Mouse (Mus musculus): ENCODE measurements around the gene 1520401A03Rik. TPM values are rescaled to one million over a fixed set of nuclear protein-coding genes. Genes with fewer than 3 reads are reported as not detected.

The 1520401A03Rik gene
- total RNA-seq, 2 experiments from 2014 or later: not detected

DNA sequence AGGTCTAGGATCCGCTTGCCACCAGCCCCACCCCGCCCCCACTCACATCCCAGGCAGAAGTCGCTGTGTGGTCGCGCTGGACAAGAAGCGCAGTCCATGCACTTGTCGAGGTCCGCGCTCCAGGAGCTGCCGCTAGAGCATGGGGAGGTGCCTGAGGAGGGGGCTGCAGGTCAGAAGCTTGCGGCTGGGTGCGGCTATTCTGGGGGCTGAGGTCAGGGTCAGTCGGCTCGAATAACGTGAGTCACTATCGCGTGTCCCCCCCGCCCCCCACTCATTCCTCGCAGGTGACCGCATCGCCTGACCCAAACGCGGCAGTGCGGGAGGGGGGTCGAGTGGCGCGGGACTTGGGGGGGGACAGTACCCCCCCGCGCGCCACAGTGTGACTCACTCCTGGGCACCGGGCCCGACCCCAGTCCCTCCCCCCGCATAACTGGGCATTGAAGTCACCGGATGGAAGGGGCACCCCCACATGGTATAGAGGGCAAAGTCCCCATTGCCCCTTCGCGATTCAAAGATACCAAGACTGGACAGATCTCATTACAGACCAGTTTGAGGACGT is 46.0 kb downstream of the 1520401A03Rik start:
- peak; percentile 29 for DNase-seq (ENCODE audit: low spot score)
- intact Hi-C loops (cut with DNase I): loop anchor here (1.0 kb wide), 1 partner anchor 23 kb away; no protein-coding TSS in a partner anchor

DNA sequence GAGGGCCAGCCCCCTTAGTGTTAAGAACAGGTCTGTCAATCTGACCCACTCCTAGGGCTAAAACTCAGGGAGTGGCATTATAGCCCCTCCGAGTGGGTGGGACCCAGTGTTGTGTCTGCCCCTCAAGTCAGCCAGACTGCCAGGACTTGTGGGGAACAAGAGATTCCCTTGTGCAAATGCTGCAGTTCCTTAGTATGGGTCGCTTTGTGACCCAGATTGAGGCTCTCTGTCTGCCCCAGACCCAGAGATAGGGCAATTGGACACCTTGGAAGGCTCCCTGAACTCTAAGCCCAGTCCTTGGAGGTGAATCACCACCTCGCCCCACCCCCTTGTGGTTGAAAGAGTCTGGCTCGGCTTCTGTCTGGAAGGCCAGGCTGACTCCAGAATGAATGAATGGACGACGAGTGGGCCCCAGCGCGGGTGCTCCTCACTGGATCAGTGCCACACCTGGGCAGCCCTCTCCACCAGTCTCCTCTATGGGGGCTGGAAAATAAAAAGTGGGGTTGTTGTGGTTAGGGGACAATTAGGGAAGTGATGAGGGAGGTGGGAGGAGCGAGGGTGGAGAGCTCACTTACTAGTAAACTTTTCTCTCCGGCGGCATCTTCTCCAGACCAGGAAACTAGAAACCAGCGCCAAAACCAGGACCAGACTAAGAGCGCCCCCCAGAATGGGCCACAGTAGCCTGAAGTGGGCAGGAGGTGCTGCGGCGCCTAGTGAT is 46.9 kb downstream of the 1520401A03Rik start:
- intact Hi-C loops (cut with DNase I): no loop called here
- DNase-seq (ENCODE audit: low spot score): peak; percentile 45

DNA sequence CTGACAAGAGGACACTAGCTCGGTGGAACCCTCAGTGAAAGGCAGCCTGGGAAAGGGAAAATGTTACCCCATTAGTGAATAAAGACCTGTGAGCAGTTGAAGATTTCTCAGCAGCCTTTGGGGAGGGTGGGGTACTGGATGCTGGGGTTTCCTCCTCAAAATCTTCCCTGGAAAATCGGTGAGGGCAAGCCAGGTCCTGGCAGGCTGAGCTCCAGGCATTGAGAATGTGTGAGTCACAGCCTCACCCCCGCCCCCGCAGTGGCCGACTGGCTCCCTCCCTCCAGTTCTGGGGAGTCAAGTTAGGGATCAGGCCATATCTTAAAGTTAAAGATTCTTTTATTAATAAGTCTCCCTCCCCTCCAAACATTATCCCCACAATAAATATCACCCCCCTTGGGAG is 47.5 kb downstream of the 1520401A03Rik start:
- peak; percentile 61 for DNase-seq (ENCODE audit: low spot score)
- intact Hi-C loops (cut with DNase I): no loop called here

DNA sequence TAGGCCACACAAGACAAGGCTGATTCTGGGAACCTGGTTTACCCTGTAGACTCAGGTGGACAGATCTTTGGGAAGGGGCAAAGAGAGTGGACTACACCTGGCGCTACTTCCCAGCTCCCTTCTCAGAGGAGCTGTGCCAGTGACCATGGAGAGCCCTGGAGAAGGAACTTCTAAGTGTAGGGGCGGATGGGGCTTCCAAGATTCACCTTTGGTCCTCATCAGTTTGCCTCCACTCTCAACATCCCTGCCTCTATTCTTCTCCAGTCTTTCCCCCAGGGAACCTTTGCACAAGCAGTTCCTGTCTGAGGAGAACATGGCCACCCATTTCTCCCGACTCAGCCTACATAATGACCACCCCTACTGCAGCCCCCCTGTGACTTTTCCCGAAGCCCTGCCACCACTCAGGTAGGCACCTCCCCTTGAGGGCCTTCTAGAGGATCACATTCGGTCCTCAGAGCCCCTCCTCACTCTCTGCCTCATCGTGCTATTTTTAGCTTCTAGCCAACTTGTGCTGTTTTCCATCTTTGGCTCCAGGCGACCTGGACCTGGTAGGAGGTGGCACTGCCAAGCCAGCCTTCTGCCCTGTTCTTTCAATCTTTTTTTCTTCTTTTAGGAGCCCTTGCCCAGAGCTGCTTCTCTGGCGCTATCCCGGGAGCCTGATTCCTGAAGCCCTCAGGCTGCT is 48.2 kb downstream of the 1520401A03Rik start:
- DNase-seq (ENCODE audit: low spot score): no peak

DNA sequence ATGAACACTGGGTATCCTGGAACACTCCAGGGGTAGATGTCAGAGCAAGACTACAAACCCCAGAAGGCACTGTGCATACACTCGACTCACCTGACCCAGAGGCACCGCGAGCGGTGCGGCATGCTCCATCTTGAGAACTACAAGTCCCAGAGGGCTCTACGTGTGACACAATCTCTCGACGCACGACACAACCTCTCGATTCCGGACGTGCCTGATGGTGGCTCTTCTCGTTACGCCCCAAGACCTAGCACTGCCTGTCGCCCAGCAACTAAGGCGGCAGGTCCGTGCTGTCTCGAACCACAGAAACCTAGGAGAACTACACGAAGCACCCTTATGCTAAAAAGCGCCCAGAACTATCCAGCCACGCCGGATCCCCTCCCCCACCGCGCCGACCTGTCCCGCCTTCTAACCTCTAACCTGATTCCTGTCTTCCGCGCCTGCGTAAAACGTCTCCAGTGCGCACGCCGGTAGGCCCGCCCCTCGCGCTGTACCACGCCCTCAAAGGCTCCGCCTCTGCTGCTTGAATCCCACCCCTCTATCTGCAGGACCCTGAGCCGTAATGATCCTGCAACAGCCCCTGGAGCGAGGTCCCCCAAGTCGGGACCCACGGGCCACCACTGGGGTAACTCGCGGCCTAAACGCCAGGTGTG is 49.0 kb downstream of the 1520401A03Rik start, which contains the start of the genes Hcfc1r1 and Thoc6:
TSS of gene Hcfc1r1 (plus strand) at position 173 of the 650 bp plus-strand sequence.
TSS of gene Thoc6 (minus strand) at position 459 of the 650 bp plus-strand sequence.
- intact Hi-C loops (cut with DNase I): loop anchor here (5.0 kb wide), 1 partner anchor 111 kb away; the partner anchor contains the start of gene Zfp213
- DNase-seq (ENCODE audit: low spot score): peak; percentile 89

More for the DNA sequence above, 48.2 kb downstream of the 1520401A03Rik start:
- intact Hi-C loops (cut with DNase I): loop anchor here (5.0 kb wide), 1 partner anchor 112 kb away; the partner anchor contains the start of gene Zfp213

DNA sequence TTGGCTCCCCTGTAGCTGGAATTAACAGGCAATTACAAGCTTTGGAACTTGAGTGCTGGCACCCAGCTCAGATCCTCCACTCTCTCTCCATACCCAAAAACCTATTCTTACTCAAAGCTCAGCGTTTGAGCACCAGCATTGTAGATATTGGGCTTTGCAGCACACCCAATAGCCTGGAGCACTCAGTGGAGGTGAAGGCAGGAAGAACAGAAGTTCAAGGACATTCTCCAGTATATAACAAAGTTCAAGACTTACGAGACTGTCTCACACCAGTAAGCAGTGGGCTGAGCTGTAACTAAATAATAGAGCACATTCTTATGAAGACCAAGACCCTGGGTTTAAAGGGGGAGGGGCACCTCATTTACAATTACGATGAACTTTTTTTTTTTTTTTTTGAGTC is 49.8 kb downstream of the 1520401A03Rik start:
- intact Hi-C loops (cut with DNase I): loop anchor here (5.0 kb wide), 1 partner anchor 110 kb away; the partner anchor contains the start of gene Zfp213

DNA sequence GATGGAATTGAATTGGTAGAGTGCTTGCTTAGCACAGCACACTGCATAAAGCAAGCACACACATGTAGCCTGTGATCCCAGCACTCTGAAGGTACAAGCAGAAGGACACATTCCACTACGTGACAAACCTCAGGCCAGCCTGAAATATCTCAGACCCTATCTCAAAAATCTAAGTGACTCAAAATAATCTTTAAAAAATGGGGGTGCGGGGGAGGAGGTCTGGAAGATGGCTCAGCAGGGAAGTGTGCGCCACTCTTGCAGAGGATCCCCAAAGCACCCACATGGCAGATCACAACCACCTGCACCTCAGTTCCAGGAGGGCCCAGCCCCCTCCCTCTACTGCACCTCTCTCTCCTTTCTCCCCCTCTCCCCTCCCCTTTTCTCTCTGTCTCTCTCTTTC is 51.1 kb downstream of the 1520401A03Rik start:
- intact Hi-C loops (cut with DNase I): loop anchor here (5.0 kb wide), 1 partner anchor 109 kb away; the partner anchor contains the start of gene Zfp213
- no peak for DNase-seq (ENCODE audit: low spot score)

More for the DNA sequence above, 49.8 kb downstream of the 1520401A03Rik start:
- DNase-seq (ENCODE audit: low spot score): no peak

DNA sequence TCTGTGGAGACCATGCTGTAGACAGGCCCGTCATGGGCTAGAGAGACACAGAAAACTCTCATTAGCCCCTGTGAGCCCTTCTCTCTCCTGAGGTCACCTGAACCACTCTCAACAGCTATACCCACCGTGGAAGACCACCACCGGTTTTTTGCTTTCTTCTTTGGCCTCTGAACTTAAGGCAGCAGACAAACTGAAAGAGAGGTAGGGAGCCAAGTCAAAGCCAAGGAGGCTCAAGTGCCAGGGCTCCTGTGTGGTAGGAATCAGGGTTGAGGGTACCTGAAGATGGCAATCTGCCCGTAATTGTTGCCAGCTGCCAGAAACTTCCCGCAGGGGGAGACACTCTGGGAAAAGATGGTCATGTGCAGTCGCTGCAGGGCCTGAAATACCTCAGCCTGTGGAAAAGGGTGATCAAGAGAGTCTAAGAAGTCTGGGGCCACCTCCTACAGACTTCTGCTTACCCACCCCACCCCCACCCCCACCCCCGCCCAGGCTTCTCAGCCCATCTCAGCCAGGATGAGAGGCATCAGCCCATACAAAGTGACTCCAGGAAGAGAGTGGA is 52.0 kb downstream of the 1520401A03Rik start:
- intact Hi-C loops (cut with DNase I): loop anchor here (5.0 kb wide), 1 partner anchor 108 kb away; the partner anchor contains the start of gene Zfp213

DNA sequence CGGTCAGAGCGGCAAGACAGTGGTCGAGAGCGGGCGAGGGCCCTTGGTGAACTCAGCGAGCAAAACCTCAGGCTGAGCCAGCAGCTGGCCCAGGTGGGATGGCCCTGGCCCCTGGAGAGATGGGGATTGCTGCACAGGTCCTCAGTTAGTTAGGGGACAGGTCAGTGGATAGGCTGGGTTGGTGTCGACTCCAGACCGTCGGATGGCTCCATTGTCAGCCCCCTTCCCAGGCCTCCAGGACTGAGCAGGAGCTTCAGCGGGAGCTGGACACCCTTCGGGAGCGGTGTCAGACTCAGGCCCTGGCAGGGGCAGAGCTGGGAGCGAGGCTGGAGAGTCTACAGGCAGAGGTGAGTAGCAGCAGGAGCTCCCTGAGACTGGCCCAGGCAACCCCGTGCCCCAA is 57.1 kb downstream of the 1520401A03Rik start:
- intact Hi-C loops (cut with DNase I): no loop called here
- no peak for DNase-seq (ENCODE audit: low spot score)

More for the DNA sequence above, 52.0 kb downstream of the 1520401A03Rik start:
- DNase-seq (ENCODE audit: low spot score): no peak

DNA sequence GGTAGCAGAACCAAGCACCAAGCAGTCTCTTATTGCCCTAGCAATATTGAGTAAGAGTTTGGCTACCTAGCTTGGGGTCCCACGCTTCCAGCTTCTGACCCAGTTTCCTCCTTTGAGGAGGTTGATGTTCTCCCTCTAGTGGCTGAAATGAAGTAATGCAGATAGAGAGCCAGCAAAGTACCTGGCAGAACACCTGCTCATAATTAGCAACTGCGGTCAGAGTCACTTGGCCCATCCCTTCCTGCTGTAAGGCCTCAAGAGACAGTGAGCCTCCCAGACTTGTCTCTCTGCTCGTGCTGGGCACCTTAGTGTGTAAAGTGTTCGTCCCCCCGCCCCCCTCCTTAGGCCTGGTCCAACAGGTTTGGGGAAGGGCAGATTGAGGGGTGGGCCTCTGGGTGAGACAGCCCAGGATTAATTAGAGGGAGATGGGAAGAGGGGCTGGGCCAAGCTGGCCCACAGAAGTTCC is 58.0 kb downstream of the 1520401A03Rik start:
- intact Hi-C loops (cut with DNase I): no loop called here
- DNase-seq (ENCODE audit: low spot score): no peak

DNA sequence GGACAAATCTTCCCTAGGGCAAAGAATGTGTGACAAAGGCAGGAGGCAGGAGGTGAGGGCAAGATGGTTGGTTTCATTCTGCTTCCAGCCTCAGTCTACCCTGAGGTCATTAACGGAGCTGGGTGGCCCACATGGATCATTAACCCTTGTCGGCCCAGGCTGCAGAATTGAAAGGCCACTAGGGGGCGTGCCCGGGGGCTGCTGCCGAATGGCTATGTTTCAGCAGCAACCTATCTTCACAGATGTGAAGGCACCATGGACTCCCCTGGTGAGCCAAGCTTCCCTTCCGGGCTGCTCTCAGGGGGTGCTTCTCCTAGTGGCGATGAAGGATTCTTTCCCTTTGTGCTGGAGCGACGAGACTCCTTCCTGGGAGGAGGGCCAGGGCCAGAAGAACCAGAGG is 61.1 kb downstream of the 1520401A03Rik start:
- DNase-seq (ENCODE audit: low spot score): no peak
- intact Hi-C loops (cut with DNase I): loop anchor here (1.0 kb wide), 1 partner anchor 44 kb away; no protein-coding TSS in a partner anchor

DNA sequence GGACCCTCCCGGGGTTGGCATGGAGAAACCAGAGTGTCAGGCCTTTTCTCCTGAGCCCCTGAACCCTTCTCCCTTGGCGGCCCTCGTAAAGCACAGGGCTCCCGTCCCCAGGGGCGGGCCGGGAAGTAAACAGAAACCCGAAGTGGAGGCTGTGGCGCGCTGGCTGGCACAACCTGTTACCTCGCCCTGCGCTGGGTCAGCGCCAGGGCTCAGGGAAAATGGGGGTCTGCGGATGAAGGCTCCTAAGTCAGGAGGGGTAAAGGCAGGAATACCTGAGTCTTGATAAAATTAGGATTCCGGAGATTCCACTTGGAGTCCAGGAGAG is 61.7 kb downstream of the 1520401A03Rik start:
- intact Hi-C loops (cut with DNase I): loop anchor here (1.0 kb wide), 1 partner anchor 44 kb away; no protein-coding TSS in a partner anchor

DNA sequence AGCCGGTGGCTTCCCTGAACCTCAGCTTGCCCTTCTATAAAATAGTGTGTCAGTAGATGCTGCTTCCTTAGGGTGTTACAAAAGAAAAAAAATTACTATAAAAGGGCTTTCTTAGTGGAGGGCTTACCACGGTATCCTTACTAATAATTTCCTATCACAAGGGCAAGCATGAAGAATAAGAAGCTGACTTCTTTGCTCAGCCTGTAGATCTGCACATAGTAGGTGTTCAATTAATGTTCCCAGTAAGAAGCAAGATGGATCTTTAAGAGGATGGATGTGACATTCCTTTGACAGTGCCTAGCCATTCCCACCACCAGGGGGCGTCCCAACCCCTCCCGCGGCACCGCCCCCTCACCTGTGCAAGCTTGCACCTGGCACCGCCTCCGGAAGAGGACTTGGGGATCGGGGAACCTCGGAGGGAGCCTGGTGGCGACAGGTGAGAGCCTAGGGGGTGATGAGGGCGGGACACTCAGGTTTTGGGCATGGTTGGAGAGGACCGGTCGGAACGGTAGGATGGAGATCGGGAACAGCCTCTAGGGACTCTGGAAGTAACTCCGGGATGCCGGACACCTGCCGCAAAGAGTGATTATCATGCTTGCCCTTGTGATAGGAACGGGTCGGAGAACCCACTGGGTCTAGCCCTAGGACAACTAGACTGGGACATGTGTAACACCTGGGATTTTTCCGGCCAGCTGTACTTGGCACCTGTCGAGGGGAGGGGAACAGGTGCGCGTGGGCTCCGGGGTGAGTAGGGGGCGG is 62.3 kb downstream of the 1520401A03Rik start, which contains the start of gene Bicdl2:
TSS of gene Bicdl2 (plus strand) at position 390 of the 759 bp plus-strand sequence.
- intact Hi-C loops (cut with DNase I): no loop called here
- no peak for DNase-seq (ENCODE audit: low spot score)

More for the DNA sequence above, 61.7 kb downstream of the 1520401A03Rik start:
- no peak for DNase-seq (ENCODE audit: low spot score)

DNA sequence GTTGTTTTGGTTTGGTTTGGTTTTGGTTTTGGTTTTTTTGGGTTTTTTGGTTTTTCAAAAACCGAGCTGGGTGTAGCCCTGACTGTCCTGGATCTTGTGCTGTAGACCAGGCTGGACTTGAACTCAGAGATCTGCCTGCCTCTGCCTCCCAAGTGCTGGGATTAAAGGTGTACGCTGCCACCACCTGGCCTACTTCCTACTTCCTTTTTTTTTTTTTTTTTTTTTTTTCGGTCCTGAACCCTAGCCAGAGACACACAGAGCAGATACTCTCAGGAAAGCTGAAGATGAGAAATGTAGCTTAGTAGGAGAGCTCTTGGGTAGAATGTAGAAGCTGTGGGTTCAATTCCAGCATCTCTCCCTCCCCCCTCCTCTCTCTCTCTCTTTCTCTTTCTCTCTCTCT is 64.1 kb downstream of the 1520401A03Rik start:
- intact Hi-C loops (cut with DNase I): no loop called here
- DNase-seq (ENCODE audit: low spot score): no peak

Other genes with a start within 250 kb of the 1520401A03Rik start
- not detected for gene Vmn2r117, start 243.1 kb downstream of the 1520401A03Rik start, total RNA-seq (2021)
- 1 to 10 TPM; 4.7 to 6.2 TPM for gene Zfp213, start 158.5 kb downstream of the 1520401A03Rik start, total RNA-seq (2021)
- gene Zfp13, start 123.3 kb downstream of the 1520401A03Rik start, total RNA-seq (2021): 1 to 10 TPM; 3.4 to 4.8 TPM
- not detected for gene Zscan10, start 121.9 kb downstream of the 1520401A03Rik start, total RNA-seq (2021)
- gene Mmp25, start 77.5 kb downstream of the 1520401A03Rik start, total RNA-seq (2021): under 1 TPM; 0.06 to 0.08 TPM
- gene Bicdl2, start 62.3 kb downstream of the 1520401A03Rik start, total RNA-seq (2021): not detected
- 100 to 1,000 TPM; 193 to 207 TPM for gene Hcfc1r1, start 49.2 kb downstream of the 1520401A03Rik start, total RNA-seq (2021)
- 10 to 100 TPM; 12.2 to 12.3 TPM for gene Thoc6, start 48.9 kb downstream of the 1520401A03Rik start, total RNA-seq (2021)
- 100 to 1,000 TPM in 1 of 2 experiments, 10 to 100 TPM in 1; 79.9 to 111 TPM for gene Tnfrsf12a, start 45.3 kb downstream of the 1520401A03Rik start, total RNA-seq (2021)
- gene Cldn6, start 43.5 kb downstream of the 1520401A03Rik start, total RNA-seq (2021): not detected
- not detected for gene Cldn9, start 38.8 kb downstream of the 1520401A03Rik start, total RNA-seq (2021)
- gene Pkmyt1, start 3.6 kb upstream of the 1520401A03Rik start, total RNA-seq (2021): 1 to 10 TPM; 1.4 to 1.5 TPM
- gene Paqr4, start 18.1 kb upstream of the 1520401A03Rik start, total RNA-seq (2021): 10 to 100 TPM; 26.1 to 29.5 TPM
- not detected for gene Kremen2, start 23.1 kb upstream of the 1520401A03Rik start, total RNA-seq (2021)
- 10 to 100 TPM; 29.7 to 33.2 TPM for gene Flywch1, start 48.8 kb upstream of the 1520401A03Rik start, total RNA-seq (2021)
- gene Flywch2, start 63.3 kb upstream of the 1520401A03Rik start, total RNA-seq (2021): 1 to 10 TPM in 1 of 2 experiments, under 1 TPM in 1; 0.88 to 1.6 TPM
- 100 to 1,000 TPM; 157 to 162 TPM for gene Srrm2, start 67.7 kb upstream of the 1520401A03Rik start, total RNA-seq (2021)
- 100 to 1,000 TPM; 353 to 372 TPM for gene Elob, start 106.4 kb upstream of the 1520401A03Rik start, total RNA-seq (2021)
- not detected for gene Prss33, start 113.3 kb upstream of the 1520401A03Rik start, total RNA-seq (2021)
- gene Prss32, start 121.1 kb upstream of the 1520401A03Rik start, total RNA-seq (2021): not detected
- not detected for gene Prss41, start 121.4 kb upstream of the 1520401A03Rik start, total RNA-seq (2021)
- gene Prss21, start 145.3 kb upstream of the 1520401A03Rik start, total RNA-seq (2021): not detected
- gene Dcpp1, start 158.1 kb upstream of the 1520401A03Rik start, total RNA-seq (2021): not detected
- not detected for gene Dcpp2, start 158.1 kb upstream of the 1520401A03Rik start, total RNA-seq (2021)
- gene Dcpp3, start 194.7 kb upstream of the 1520401A03Rik start, total RNA-seq (2021): not detected
- gene Sbp, start 218.9 kb upstream of the 1520401A03Rik start, total RNA-seq (2021): not detected
- gene Sbpl, start 232.5 kb upstream of the 1520401A03Rik start, total RNA-seq (2021): not detected

All from heart, postnatal 25 days (tissue).